Mouse (Mus musculus): Measurements from ENCODE around the gene Frem1. TPM values are rescaled to one million over a fixed set of nuclear protein-coding genes. Genes with fewer than 3 reads are reported as not detected.
A peak's percentile ranks its signal among the peaks of the same experiment; 100 is the strongest.

The Frem1 gene
- total and polyA plus RNA-seq, 2 experiments from 2014 or later: 1.9 to 7.5 TPM

DNA sequence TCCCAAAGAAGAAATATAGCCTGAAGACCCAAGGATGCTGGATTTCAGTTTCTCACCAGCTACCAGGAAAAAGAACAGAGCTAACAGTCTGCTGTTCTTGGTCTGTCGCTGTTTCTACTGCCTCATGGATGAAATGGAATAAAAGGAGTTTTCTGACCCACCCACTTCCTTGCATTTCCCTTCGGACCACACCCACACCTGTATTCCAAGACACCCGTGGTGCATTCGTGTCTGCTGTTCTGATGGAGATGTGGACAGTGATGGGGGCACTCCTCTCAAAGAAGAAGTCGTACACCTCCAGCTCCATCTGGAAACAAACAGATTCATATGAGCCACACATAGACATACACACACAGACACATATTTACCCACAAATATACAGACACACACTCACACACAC, 48.1 kb downstream of the Frem1 start:
- 88% methylated on average over 5 of the region's 5 CpGs for WGBS
- no peaks in the 10 kb centered on the region for H3K4me1 ChIP-seq (ENCODE audit: insufficient read depth, low read length)
- no peak overlapping the region for H3K4me2 ChIP-seq (ENCODE audit: low read depth, low read length)
- no peaks in the 10 kb centered on the region for H3K9me3 ChIP-seq (ENCODE audit: low read length)
- DNase-seq (ENCODE audit: low spot score): no peak
- no peak overlapping the region for H3K4me3 ChIP-seq (ENCODE audit: low read length)
- no peaks in the 10 kb centered on the region for H3K27me3 ChIP-seq (ENCODE audit: insufficient read depth, low read length)
- no peak overlapping the region for H3K9ac ChIP-seq (replicated peaks; ENCODE audit: low read length)
- ATAC-seq: no peak
- H3K36me3 ChIP-seq (ENCODE audit: insufficient read depth, low read length): no peaks in the 10 kb centered on the region
- no peak for TF ChIP-seq CTCF (IDR thresholded peaks at IDR 0.05; ENCODE audit: low read depth)
- no peak overlapping the region for H3K27ac ChIP-seq

DNA sequence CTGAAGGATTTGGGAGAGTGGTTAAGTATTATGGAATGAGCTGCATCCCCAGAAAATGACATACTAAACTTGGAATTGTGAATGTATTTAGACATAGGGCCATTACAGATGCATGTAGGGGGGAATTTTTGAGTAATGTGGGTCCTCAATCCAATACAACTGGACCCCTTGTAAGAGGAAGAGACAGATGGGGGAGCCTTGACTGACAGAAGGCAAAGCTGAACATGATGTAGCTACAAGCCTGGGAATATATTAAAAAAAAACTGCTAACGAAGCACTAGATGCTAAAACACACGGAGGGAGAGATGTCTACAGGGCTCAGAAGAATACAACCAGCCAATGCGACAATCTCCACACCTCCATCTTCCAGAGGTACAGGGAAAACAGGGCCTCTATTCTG, 60.1 kb downstream of the Frem1 start:
- Histone ChIP-seq H3K27me3 (ENCODE audit: insufficient read depth, low read length) (no peaks in the 10 kb centered on the region), H3K9ac (replicated peaks; ENCODE audit: low read length) (no peak overlapping the region), H3K9me3 (ENCODE audit: low read length) (no peaks in the 10 kb centered on the region), H3K4me3 (ENCODE audit: low read length) (no peak overlapping the region), H3K4me2 (ENCODE audit: low read depth, low read length) (no peak overlapping the region), H3K36me3 (ENCODE audit: insufficient read depth, low read length) (no peaks in the 10 kb centered on the region), H3K27ac (no peak overlapping the region), H3K4me1 (ENCODE audit: insufficient read depth, low read length) (peaks cover 3% of the 10 kb centered on the region; the same call in 1 of the 2 replicates)
- TF ChIP-seq CTCF (IDR thresholded peaks at IDR 0.05; ENCODE audit: low read depth): no peak
- no peak for ATAC-seq
- WGBS: 86% methylated on average over 3 of the region's 3 CpGs
- no peak for DNase-seq (ENCODE audit: low spot score)

DNA sequence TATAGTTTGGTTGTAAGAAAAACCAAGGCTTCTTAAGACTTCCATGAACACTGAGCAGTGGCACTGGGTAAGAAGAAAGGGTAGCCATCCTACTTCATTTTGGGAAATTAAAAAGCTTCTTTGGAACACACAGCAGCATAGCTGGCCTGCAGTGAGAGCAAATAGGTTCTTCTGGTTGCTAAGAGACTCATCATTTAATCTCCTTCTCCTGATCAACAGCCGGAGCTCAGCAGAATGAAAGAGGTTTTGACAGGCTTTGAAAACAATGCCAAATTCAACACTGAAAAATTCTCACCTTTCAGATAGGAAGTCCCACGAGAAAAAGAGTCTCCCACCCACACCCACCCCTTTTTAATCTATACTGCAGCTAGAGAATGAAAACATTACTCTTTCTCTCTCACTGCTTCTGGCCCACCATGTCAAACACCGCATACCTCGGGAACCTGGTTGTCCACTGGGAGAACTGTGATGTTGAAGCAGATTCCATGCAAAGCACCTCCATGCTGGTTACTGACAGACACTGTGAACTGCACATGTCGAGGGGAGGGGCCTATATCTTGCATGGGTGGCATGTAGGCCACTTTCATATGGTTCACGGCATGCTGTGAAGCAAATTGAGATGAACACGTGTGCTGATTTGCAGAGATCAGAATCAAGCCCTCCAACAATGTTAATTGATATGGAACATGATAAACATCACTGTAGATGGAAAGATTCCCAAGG, 61.0 kb downstream of the Frem1 start:
- Histone ChIP-seq H3K4me3 (ENCODE audit: low read length) (no peak overlapping the region), H3K9me3 (ENCODE audit: low read length) (no peaks in the 10 kb centered on the region), H3K27ac (0 out of 2 replicates have a peak overlapping the region, but pooled peaks have one; percentile 29), H3K36me3 (ENCODE audit: insufficient read depth, low read length) (no peaks in the 10 kb centered on the region), H3K4me2 (ENCODE audit: low read depth, low read length) (no peak overlapping the region), H3K4me1 (ENCODE audit: insufficient read depth, low read length) (peaks cover 3% of the 10 kb centered on the region; the same call in 1 of the 2 replicates), H3K9ac (replicated peaks; ENCODE audit: low read length) (no peak overlapping the region), H3K27me3 (ENCODE audit: insufficient read depth, low read length) (no peaks in the 10 kb centered on the region)
- peak; percentile 10 for DNase-seq (ENCODE audit: low spot score)
- no peak for ATAC-seq
- TF ChIP-seq CTCF (IDR thresholded peaks at IDR 0.05; ENCODE audit: low read depth): no peak
- WGBS: 38% methylated on average over 7 of the region's 7 CpGs

DNA sequence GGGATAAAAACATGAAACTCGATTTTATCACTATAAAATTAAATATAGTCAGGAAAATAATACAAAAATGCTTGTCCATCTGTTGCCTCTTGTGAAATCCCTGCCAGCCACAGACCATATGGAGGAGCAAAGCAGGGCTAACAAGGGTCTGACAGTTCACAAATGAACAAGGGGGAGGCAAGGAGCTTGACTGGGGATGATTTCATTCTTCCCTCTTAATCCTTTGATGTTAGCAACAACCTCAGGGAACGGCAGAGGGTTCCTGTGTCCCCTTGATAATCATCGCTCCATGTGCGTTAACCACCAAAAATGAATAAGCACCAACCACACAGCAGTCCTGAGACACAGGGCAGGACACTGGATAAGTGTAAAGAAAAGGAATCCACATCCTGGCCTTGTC, 79.8 kb downstream of the Frem1 start:
- WGBS: 41% methylated on average over 4 of the region's 4 CpGs
- no peak for TF ChIP-seq CTCF (IDR thresholded peaks at IDR 0.05; ENCODE audit: low read depth)
- Histone ChIP-seq H3K27ac (no peak overlapping the region), H3K9ac (replicated peaks; ENCODE audit: low read length) (no peak overlapping the region), H3K9me3 (ENCODE audit: low read length) (no peaks in the 10 kb centered on the region), H3K4me1 (ENCODE audit: insufficient read depth, low read length) (no peaks in the 10 kb centered on the region), H3K27me3 (ENCODE audit: insufficient read depth, low read length) (no peaks in the 10 kb centered on the region), H3K36me3 (ENCODE audit: insufficient read depth, low read length) (no peaks in the 10 kb centered on the region), H3K4me2 (ENCODE audit: low read depth, low read length) (no peak overlapping the region), H3K4me3 (ENCODE audit: low read length) (no peak overlapping the region)
- peak; percentile 67; the same call in 1 of the 2 replicates for ATAC-seq
- no peak for DNase-seq (ENCODE audit: low spot score)

DNA sequence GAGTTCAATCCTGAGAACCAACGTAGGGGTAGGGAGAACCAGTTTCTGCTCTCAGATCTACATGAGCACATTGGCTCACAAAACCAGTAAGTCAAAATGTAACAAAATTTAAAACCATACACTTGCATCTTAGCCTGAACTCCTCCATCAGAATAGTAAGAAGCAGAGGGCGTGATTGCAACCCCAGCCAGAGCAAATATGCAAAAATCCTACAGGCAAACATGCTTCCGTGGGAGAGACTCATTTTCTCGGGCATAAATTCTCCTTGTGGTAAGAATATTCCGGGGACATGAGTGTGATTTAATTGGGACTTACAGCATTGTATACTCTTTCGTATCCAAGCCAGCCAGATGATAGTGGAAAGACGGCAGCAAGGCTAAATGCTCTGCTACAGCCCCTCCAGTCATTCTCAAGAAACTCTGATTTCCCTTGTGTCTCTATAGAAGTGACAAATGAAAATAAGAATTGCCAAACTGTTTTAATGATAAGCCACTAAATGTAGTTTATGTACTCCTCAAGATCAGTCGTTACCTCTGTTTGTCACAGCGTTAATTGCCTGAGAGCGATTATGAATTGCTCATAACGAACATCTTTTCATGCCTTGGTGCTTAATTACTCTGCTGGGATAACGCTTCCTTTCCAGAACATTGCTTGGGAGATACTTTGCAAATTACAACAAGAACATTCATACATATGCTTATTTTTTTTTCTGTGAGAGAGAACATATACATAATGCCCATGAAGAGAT, 81.1 kb downstream of the Frem1 start:
- Histone ChIP-seq H3K4me2 (ENCODE audit: low read depth, low read length) (no peak overlapping the region), H3K27me3 (ENCODE audit: insufficient read depth, low read length) (no peaks in the 10 kb centered on the region), H3K4me3 (ENCODE audit: low read length) (no peak overlapping the region), H3K9ac (replicated peaks; ENCODE audit: low read length) (no peak overlapping the region), H3K4me1 (ENCODE audit: insufficient read depth, low read length) (no peaks in the 10 kb centered on the region), H3K36me3 (ENCODE audit: insufficient read depth, low read length) (no peaks in the 10 kb centered on the region), H3K27ac (no peak overlapping the region), H3K9me3 (ENCODE audit: low read length) (no peaks in the 10 kb centered on the region)
- no peak for DNase-seq (ENCODE audit: low spot score)
- no peak for ATAC-seq
- 61% methylated on average over 12 of the region's 12 CpGs for WGBS
- no peak for TF ChIP-seq CTCF (IDR thresholded peaks at IDR 0.05; ENCODE audit: low read depth)

DNA sequence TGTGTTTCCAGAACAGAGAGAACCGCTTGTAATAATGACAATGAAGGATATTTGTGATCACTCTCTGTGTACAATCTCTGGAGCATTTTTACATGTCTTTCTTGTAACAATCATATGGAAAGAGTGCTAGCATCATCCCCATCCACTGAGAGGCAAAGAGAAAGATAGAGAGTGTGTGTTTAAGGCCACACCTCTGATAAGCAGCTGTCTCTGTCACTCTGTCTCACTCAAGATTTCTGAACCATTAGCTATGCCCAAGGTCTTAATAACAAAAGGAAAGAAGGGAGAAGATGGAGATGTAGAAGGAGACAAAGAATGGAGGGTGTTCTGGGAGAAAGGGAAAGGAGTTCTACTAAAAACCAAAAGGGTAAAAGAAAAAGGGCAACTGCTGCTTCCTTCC, 91.1 kb downstream of the Frem1 start:
- Histone ChIP-seq H3K27ac (no peak overlapping the region), H3K9me3 (ENCODE audit: low read length) (no peaks in the 10 kb centered on the region), H3K9ac (replicated peaks; ENCODE audit: low read length) (no peak overlapping the region), H3K4me2 (ENCODE audit: low read depth, low read length) (no peak overlapping the region), H3K4me1 (ENCODE audit: insufficient read depth, low read length) (no peaks in the 10 kb centered on the region), H3K27me3 (ENCODE audit: insufficient read depth, low read length) (no peaks in the 10 kb centered on the region), H3K4me3 (ENCODE audit: low read length) (no peak overlapping the region), H3K36me3 (ENCODE audit: insufficient read depth, low read length) (no peaks in the 10 kb centered on the region)
- DNase-seq (ENCODE audit: low spot score) (no peak), ATAC-seq (no peak)
- no peak for TF ChIP-seq CTCF (IDR thresholded peaks at IDR 0.05; ENCODE audit: low read depth)
- 66% methylated on average over 1 of the region's 1 CpGs for WGBS

Measured in hindbrain, postnatal 0 days (tissue).